21 mouse cellular contexts compared by ENCODE assay signal in genomic region chr8:110064606-110065365, GRCm38 (mm10). TPM values are rescaled to one million over a fixed set of nuclear protein-coding genes. Genes with fewer than 3 reads are reported as not detected.
"Had no signal": no experiment of that assay in that cellular context is flagged by ENCODE, and none has a peak within 500 bp of the region (broad histone marks: within the 10 kb centered on the region; RNA-seq: fewer than 3 reads in every experiment).

No protein-coding gene starts in this region.

- H3K4me2 ChIP-seq: liver, embryonic 12.5 days; lung, embryonic 14.5 days; midbrain, embryonic 12.5 days had no signal

- H3K27me3 ChIP-seq: liver, embryonic 12.5 days; megakaryocyte, embryonic 14.5 days; midbrain, embryonic 12.5 days had no signal

- H3K4me3 ChIP-seq: layer of hippocampus, adult 2 months; liver, embryonic 12.5 days; megakaryocyte, embryonic 14.5 days; midbrain, embryonic 12.5 days had no signal

- ATAC-seq: liver, embryonic 12.5 days; midbrain, embryonic 16.5 days had no signal

- H3K36me3 ChIP-seq: liver, embryonic 12.5 days; midbrain, embryonic 12.5 days had no signal

- DNase-seq: kidney, postnatal 10 days; kidney, postnatal 4 days; lung, embryonic 14.5 days; lung, postnatal 10 days; right cerebral cortex, adult 18-20 months; right cerebral cortex, postnatal 25 days; thymus, postnatal 36 days had no signal

- H3K27ac ChIP-seq: layer of hippocampus, adult 2 months; liver, embryonic 12.5 days; macrophage; midbrain, embryonic 12.5 days had no signal

- H3K4me1 ChIP-seq: liver, embryonic 12.5 days; megakaryocyte, embryonic 14.5 days; midbrain, embryonic 12.5 days had no signal

- H3K9ac ChIP-seq: liver, embryonic 12.5 days; lung, embryonic 14.5 days; midbrain, embryonic 12.5 days had no signal

- H3K9me3 ChIP-seq: liver, embryonic 12.5 days; midbrain, embryonic 12.5 days had no signal

RNA-seq across cellular contexts. Expression of gene Zfp612, which starts 14.8 kb away (rescaled TPM):
- polyA plus RNA-seq: macrophage had no signal

RNA-seq across cellular contexts. Expression of gene Chst4, which starts 25.2 kb away (rescaled TPM):
- total RNA-seq: layer of hippocampus, adult 2 months; layer of hippocampus, postnatal 10 days had no signal
- polyA plus RNA-seq: kidney, embryonic 14.5 days; limb, embryonic 11.5 days; liver, embryonic 12.5 days; liver, embryonic 16.5 days; lung, embryonic 14.5 days; macrophage; midbrain, embryonic 12.5 days; midbrain, embryonic 16.5 days; neural tube, embryonic 14.5 days; thymus, postnatal 0 days had no signal

RNA-seq across cellular contexts. Expression of gene Gm21964, which starts 36.2 kb away (rescaled TPM):
- total RNA-seq: layer of hippocampus, adult 2 months; layer of hippocampus, postnatal 10 days had no signal
- polyA plus RNA-seq: kidney, embryonic 14.5 days; limb, embryonic 11.5 days; liver, embryonic 12.5 days; liver, embryonic 16.5 days; lung, embryonic 14.5 days; macrophage; midbrain, embryonic 12.5 days; midbrain, embryonic 16.5 days; neural tube, embryonic 14.5 days; small intestine, adult 2 months; stomach, embryonic 16.5 days had no signal

RNA-seq across cellular contexts. Expression of gene Gm17720, which starts 37.8 kb away (rescaled TPM):
- total RNA-seq: layer of hippocampus, adult 2 months; layer of hippocampus, postnatal 10 days had no signal
- polyA plus RNA-seq: kidney, embryonic 14.5 days; limb, embryonic 11.5 days; liver, embryonic 12.5 days; liver, embryonic 16.5 days; lung, embryonic 14.5 days; macrophage; midbrain, embryonic 12.5 days; midbrain, embryonic 16.5 days; neural tube, embryonic 14.5 days; small intestine, adult 2 months; stomach, embryonic 16.5 days; thymus, postnatal 0 days had no signal
